28 mouse cellular contexts compared by ENCODE assay signal in genomic region chr7:145240929-145241328, GRCm38 (mm10). TPM values are rescaled to one million over a fixed set of nuclear protein-coding genes. Genes with fewer than 3 reads are reported as not detected.
DNase-seq lines count a peak whose midpoint lies in the region; TF ChIP-seq lines count a peak whose summit lies in the region.
"Had no signal": no experiment of that assay in that cellular context is flagged by ENCODE, and none has a peak within 500 bp of the region (broad histone marks: within the 10 kb centered on the region; RNA-seq: fewer than 3 reads in every experiment).

No protein-coding gene starts in this region.

- DNase-seq in kidney, adult 2 months, result no peak
- no peak for DNase-seq in kidney, postnatal 4 days
- DNase-seq in cerebellum, adult 11-12 months, result peak; percentile 80
- DNase-seq in cerebellum, adult 8-10 months, result peak; percentile 64
- DNase-seq in cerebellum, postnatal 25 days, result peak; percentile 77 to 78
- no peak for DNase-seq in MN1 (ENCODE audit: low spot score)
- no peak for DNase-seq in adrenal gland, adult (ENCODE audit: inconsistent age in 2 of 2, low spot score in 1 of 2)
- DNase-seq: adrenal gland, postnatal 10 days; B cell, adult 2 months; forebrain, postnatal 0 days; gastrocnemius, postnatal 10 days; heart, postnatal 14 days; kidney, postnatal 25 days; liver, postnatal 0 days; lung, postnatal 36 days; right cerebral cortex, postnatal 4 days; thymus, adult 2 months; thymus, postnatal 36 days had no signal

- WGBS in kidney, adult 2 months, result 67% methylated on average over 4 of the region's 4 CpGs

- H3K36me3 ChIP-seq in kidney, adult 2 months (ENCODE audit: control insufficient read depth, insufficient read depth, low read length), result no peaks in the 10 kb centered on the region
- H3K36me3 ChIP-seq: hindbrain, embryonic 10.5 days; kidney, embryonic 15.5 days; limb, embryonic 13.5 days; midbrain, embryonic 13.5 days; neural tube, embryonic 13.5 days had no signal

- no peak for TF ChIP-seq CTCF in kidney, adult 2 months (conservative IDR thresholded peaks at IDR 0.05; ENCODE audit: insufficient read depth, insufficient read length, low read depth, low read length)

- H3K4me1 ChIP-seq in kidney, adult 2 months (ENCODE audit: control insufficient read depth, insufficient read depth, low read length), result peaks cover 39% of the 10 kb centered on the region

- H3K4me3 ChIP-seq in kidney, adult 2 months (ENCODE audit: insufficient read depth, low read depth, low read length), result no peak overlapping the region
- H3K4me3 ChIP-seq: hindbrain, embryonic 10.5 days; kidney, embryonic 15.5 days; limb, embryonic 13.5 days; midbrain, embryonic 13.5 days; neural tube, embryonic 13.5 days had no signal

- H3K27me3 ChIP-seq in kidney, adult 2 months (replicated peaks; ENCODE audit: control insufficient read depth, insufficient read depth, low read length), result no peaks in the 10 kb centered on the region
- H3K27me3 ChIP-seq: kidney, embryonic 15.5 days; limb, embryonic 13.5 days; midbrain, embryonic 13.5 days had no signal

- peak overlapping the region; percentile 60 for H3K27ac ChIP-seq in kidney, adult 2 months (ENCODE audit: insufficient read depth, low read depth, low read length)
- H3K27ac ChIP-seq: kidney, embryonic 15.5 days; limb, embryonic 13.5 days; midbrain, embryonic 13.5 days; neural tube, embryonic 13.5 days had no signal

- TF ChIP-seq POLR2A in kidney, adult 2 months (IDR thresholded peaks at IDR 0.05; ENCODE audit: low read depth, low read length), result no peak

RNA-seq across cellular contexts. Expression of gene 1810010D01Rik, which starts 33.0 kb away (rescaled TPM):
- polyA plus RNA-seq in kidney, adult 2 months (2012; rRNA removed), result 0.42 and 0.88 TPM in 2 replicates
- polyA plus RNA-seq: activated CD4-positive, CD25-positive, alpha-beta regulatory T cell, adult 4 months; heart, embryonic 14.5 days; hindbrain, embryonic 16.5 days; liver, postnatal 0 days; lung, embryonic 16.5 days; neural tube, embryonic 13.5 days had no signal

RNA-seq across cellular contexts. Expression of gene Tpcn2, which starts 42.9 kb away (rescaled TPM):
- 9.5 and 11.7 TPM in 2 replicates for polyA plus RNA-seq in kidney, adult 2 months (2012; rRNA removed)

RNA-seq across cellular contexts. Expression of gene Mrgprf, which starts 59.7 kb away (rescaled TPM):
- 6.5 and 8.9 TPM in 2 replicates for polyA plus RNA-seq in kidney, adult 2 months (2012; rRNA removed)
- polyA plus RNA-seq: activated CD4-positive, CD25-positive, alpha-beta regulatory T cell, adult 4 months; liver, embryonic 11.5 days had no signal

Comparison
In these comparisons a context has a peak if more than half of its experiments do, and no peak if none do; other contexts are left out.
1. DNase-seq: peak in cerebellum, adult 11-12 months (single experiment), cerebellum, adult 8-10 months (single experiment) and cerebellum, postnatal 25 days (2 of 2); none in kidney, adult 2 months (single experiment), kidney, postnatal 4 days (0 of 2), MN1 (single experiment) and adrenal gland, adult (0 of 2).